Mouse (Mus musculus): ENCODE measurements at regions not wholly inside any gene's neighbourhood (a gene's known extent, or its start where the extent isn't known, plus 50 kb on each side); places are given as distances from the start of the nearest gene placed in this dataset.

DNA sequence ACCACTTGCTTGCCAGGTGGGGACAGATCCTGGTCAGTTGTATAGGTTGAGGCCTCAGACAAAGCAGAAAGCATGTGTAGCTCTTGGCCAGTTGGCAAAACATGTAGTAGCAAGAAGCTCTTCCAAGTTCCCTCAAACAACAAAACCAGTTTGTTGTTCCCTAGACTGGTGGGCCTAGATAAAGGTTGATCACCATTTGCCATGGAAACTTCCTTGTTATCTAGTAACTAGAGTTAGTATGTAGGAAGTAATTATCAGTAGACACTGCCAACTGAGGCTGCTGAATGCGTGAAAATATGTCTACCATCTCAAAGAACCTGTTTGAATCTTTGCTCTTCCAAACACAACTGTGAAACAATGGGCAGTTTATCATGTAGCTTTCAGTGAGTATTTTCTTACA lies 1098.7 kb downstream of the Pcdh18 start:
- H3K36me3 ChIP-seq (ENCODE audit: control insufficient read depth, insufficient read depth, low read length), result no peaks in the 10 kb centered on the region
- no peak overlapping the region for H3K9ac ChIP-seq (ENCODE audit: low read depth, low read length, severe bottlenecking)
- H3K4me1 ChIP-seq (ENCODE audit: control insufficient read depth, insufficient read depth, low read length), result no peaks in the 10 kb centered on the region
- WGBS, result 86% methylated on average over 1 of the region's 1 CpGs
- no peak for TF ChIP-seq POLR2A (IDR thresholded peaks at IDR 0.05; ENCODE audit: borderline replicate concordance, extremely low read depth, insufficient read depth, insufficient read length)
- ATAC-seq (ENCODE audit: low FRiP score, low read depth) (no peak), DNase-seq (ENCODE audit: low spot score) (no peak)
- no peak overlapping the region for H3K27ac ChIP-seq (replicated peaks; ENCODE audit: low read depth, low read length)
- H3K27me3 ChIP-seq (ENCODE audit: control insufficient read depth, insufficient read depth, low read length), result no peaks in the 10 kb centered on the region
- H3K4me3 ChIP-seq (replicated peaks; ENCODE audit: low read length), result no peak overlapping the region
- H3K9me3 ChIP-seq (ENCODE audit: control insufficient read depth, low read length), result no peaks in the 10 kb centered on the region
- no peak overlapping the region for H3K4me2 ChIP-seq (replicated peaks; ENCODE audit: low read depth, low read length, severe bottlenecking)

DNA sequence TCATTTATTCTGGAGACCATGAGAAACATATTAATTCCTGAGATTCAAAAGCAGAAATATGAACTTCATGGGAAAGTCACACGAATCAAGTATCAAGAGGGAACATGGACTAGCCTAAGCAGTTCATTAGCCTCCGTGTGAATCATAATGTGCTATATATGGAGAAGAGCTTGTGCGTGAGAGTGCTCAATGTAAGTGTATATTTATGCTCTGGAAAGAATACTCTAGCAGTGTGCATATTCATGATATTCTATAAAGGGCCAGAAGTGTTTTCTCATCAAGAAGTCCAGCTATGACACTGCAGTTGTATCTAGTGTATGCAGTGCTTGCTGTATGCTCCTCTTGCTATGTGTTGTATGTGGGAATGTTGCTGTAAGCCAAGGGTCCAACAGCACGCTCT lies 1102.0 kb downstream of the Pcdh18 start:
- no peak overlapping the region for H3K9ac ChIP-seq (ENCODE audit: low read depth, low read length, severe bottlenecking)
- no peak for TF ChIP-seq POLR2A (IDR thresholded peaks at IDR 0.05; ENCODE audit: borderline replicate concordance, extremely low read depth, insufficient read depth, insufficient read length)
- no peaks in the 10 kb centered on the region for H3K27me3 ChIP-seq (ENCODE audit: control insufficient read depth, insufficient read depth, low read length)
- H3K4me2 ChIP-seq (replicated peaks; ENCODE audit: low read depth, low read length, severe bottlenecking), result no peak overlapping the region
- H3K27ac ChIP-seq (replicated peaks; ENCODE audit: low read depth, low read length), result no peak overlapping the region
- 83% methylated on average over 4 of the region's 4 CpGs for WGBS
- H3K9me3 ChIP-seq (ENCODE audit: control insufficient read depth, low read length), result no peaks in the 10 kb centered on the region
- no peaks in the 10 kb centered on the region for H3K36me3 ChIP-seq (ENCODE audit: control insufficient read depth, insufficient read depth, low read length)
- no peaks in the 10 kb centered on the region for H3K4me1 ChIP-seq (ENCODE audit: control insufficient read depth, insufficient read depth, low read length)
- ATAC-seq (ENCODE audit: low FRiP score, low read depth) (no peak), DNase-seq (ENCODE audit: low spot score) (no peak)
- H3K4me3 ChIP-seq (replicated peaks; ENCODE audit: low read length), result no peak overlapping the region

DNA sequence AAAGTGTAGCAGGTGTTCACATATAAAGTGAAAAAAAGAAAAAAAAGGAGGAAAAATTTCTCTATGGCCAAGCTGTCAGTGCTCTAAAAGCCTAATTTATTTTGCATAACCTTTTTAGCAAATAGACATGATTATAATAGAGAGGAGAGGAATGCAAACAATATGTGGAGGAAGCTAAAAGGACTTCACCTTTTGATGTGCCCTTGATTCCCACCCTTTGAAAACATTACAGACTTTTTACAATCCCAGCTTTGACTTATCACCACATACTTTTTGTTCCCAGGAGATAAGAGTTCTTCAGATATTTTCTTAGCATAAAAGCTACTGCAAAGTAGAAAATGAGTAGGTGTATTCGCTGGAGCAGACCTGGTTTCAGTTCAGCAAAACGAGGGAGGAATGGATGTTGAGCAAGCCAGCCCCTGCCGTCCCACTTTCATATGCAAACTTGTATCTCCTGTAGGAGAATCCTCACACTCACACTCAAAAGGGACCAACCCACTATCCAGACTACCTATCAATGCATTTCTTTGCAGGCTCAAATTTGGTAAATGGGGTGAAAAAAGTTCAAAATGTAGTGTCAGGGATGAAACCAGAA lies 1125.1 kb downstream of the Pcdh18 start:
- 37% methylated on average over 3 of the region's 3 CpGs for WGBS
- DNase-seq (ENCODE audit: low spot score) (no peak), ATAC-seq (ENCODE audit: low FRiP score, low read depth) (no peak)
- Histone ChIP-seq H3K9ac (ENCODE audit: low read depth, low read length, severe bottlenecking) (no peak overlapping the region), H3K36me3 (ENCODE audit: control insufficient read depth, insufficient read depth, low read length) (no peaks in the 10 kb centered on the region), H3K9me3 (ENCODE audit: control insufficient read depth, low read length) (no peaks in the 10 kb centered on the region), H3K27me3 (ENCODE audit: control insufficient read depth, insufficient read depth, low read length) (no peaks in the 10 kb centered on the region), H3K4me1 (ENCODE audit: control insufficient read depth, insufficient read depth, low read length) (no peaks in the 10 kb centered on the region), H3K4me3 (replicated peaks; ENCODE audit: low read length) (no peak overlapping the region), H3K4me2 (replicated peaks; ENCODE audit: low read depth, low read length, severe bottlenecking) (no peak overlapping the region), H3K27ac (replicated peaks; ENCODE audit: low read depth, low read length) (no peak overlapping the region)
- TF ChIP-seq POLR2A (IDR thresholded peaks at IDR 0.05; ENCODE audit: borderline replicate concordance, extremely low read depth, insufficient read depth, insufficient read length), result no peak

DNA sequence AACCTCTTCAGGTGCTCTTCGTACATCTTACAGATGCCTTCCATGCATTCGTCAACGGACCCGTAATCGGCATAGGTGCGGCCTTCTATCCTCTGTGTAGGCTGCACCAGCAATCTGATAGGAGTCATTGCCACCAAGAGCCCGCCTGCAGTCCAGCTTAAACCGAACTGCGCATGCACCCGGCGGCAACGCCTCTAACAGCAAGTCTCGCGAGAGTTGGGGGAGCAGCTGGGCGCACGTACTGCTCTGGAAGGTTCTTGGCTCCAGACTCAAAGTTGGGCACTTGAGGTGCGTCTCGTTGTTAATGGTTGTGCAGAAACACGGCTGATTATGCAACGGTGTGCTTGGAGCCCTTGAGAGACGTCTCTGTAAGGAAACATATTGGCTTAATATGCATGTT lies 1148.2 kb downstream of the Pcdh18 start:
- Histone ChIP-seq H3K9ac (ENCODE audit: low read depth, low read length, severe bottlenecking) (no peak overlapping the region), H3K4me2 (replicated peaks; ENCODE audit: low read depth, low read length, severe bottlenecking) (no peak overlapping the region), H3K27me3 (ENCODE audit: control insufficient read depth, insufficient read depth, low read length) (no peaks in the 10 kb centered on the region), H3K27ac (replicated peaks; ENCODE audit: low read depth, low read length) (no peak overlapping the region), H3K4me1 (ENCODE audit: control insufficient read depth, insufficient read depth, low read length) (no peaks in the 10 kb centered on the region), H3K36me3 (ENCODE audit: control insufficient read depth, insufficient read depth, low read length) (no peaks in the 10 kb centered on the region), H3K9me3 (ENCODE audit: control insufficient read depth, low read length) (no peaks in the 10 kb centered on the region), H3K4me3 (replicated peaks; ENCODE audit: low read length) (no peak overlapping the region)
- whole genome bisulfite sequencing, result 96% methylated on average over 21 of the region's 21 CpGs
- DNase-seq (ENCODE audit: low spot score) (no peak), ATAC-seq (ENCODE audit: low FRiP score, low read depth) (no peak)
- no peak for TF ChIP-seq POLR2A (IDR thresholded peaks at IDR 0.05; ENCODE audit: borderline replicate concordance, extremely low read depth, insufficient read depth, insufficient read length)

DNA sequence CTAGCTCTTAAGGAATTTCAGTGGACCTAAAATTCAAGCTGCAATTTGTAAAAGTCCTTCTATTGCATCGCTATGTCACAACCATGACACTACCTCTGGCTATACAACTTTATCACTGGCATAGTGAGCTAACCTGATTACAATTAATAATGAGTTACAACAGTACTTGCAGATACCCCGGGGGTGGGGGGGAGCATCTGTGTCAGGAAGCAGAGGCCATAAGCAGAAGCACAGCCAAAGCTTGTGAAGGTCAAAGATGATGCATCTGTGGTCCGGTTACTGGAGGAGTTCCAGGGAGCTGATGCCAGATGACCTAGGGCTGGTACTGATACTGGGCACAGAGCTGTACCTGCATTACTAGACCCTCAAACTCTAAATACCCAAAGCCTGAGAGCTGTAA lies 1152.3 kb downstream of the Pcdh18 start:
- Histone ChIP-seq H3K4me3 (replicated peaks; ENCODE audit: low read length) (no peak overlapping the region), H3K9me3 (ENCODE audit: control insufficient read depth, low read length) (no peaks in the 10 kb centered on the region), H3K27ac (replicated peaks; ENCODE audit: low read depth, low read length) (no peak overlapping the region), H3K27me3 (ENCODE audit: control insufficient read depth, insufficient read depth, low read length) (no peaks in the 10 kb centered on the region), H3K4me2 (replicated peaks; ENCODE audit: low read depth, low read length, severe bottlenecking) (no peak overlapping the region), H3K9ac (ENCODE audit: low read depth, low read length, severe bottlenecking) (no peak overlapping the region), H3K4me1 (ENCODE audit: control insufficient read depth, insufficient read depth, low read length) (no peaks in the 10 kb centered on the region), H3K36me3 (ENCODE audit: control insufficient read depth, insufficient read depth, low read length) (no peaks in the 10 kb centered on the region)
- DNase-seq (ENCODE audit: low spot score), result no peak
- TF ChIP-seq POLR2A (IDR thresholded peaks at IDR 0.05; ENCODE audit: borderline replicate concordance, extremely low read depth, insufficient read depth, insufficient read length), result no peak
- WGBS, result 83% methylated on average over 3 of the region's 3 CpGs
- no peak for ATAC-seq (ENCODE audit: low FRiP score, low read depth)

DNA sequence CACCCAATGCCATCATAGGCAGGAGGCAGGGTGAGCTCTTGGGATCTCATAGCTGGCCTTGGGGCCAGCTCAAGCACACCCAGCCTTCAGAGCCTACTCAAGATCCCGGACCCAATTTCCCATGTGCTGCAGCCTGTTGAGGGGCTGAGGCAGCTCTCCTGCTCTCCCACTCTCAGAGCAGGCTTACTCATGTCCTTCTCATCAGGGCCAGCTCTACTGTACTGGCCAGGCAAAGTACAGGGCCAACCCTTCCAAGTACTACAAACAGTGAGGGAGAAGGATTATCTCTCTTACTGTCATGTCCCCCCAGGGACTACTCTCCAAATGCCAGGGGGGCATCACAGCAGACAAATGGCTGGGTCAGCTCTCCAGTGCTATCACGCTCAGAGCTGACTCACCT lies 1169.8 kb downstream of the Pcdh18 start:
- Histone ChIP-seq H3K36me3 (ENCODE audit: control insufficient read depth, insufficient read depth, low read length) (no peaks in the 10 kb centered on the region), H3K9me3 (ENCODE audit: control insufficient read depth, low read length) (no peaks in the 10 kb centered on the region), H3K4me1 (ENCODE audit: control insufficient read depth, insufficient read depth, low read length) (0 out of 2 replicates have a peak, but pooled peaks cover 4% of the 10 kb centered on the region), H3K27me3 (ENCODE audit: control insufficient read depth, insufficient read depth, low read length) (no peaks in the 10 kb centered on the region), H3K27ac (replicated peaks; ENCODE audit: low read depth, low read length) (no peak overlapping the region), H3K4me2 (replicated peaks; ENCODE audit: low read depth, low read length, severe bottlenecking) (no peak overlapping the region), H3K4me3 (replicated peaks; ENCODE audit: low read length) (no peak overlapping the region), H3K9ac (ENCODE audit: low read depth, low read length, severe bottlenecking) (no peak overlapping the region)
- ATAC-seq (ENCODE audit: low FRiP score, low read depth) (no peak), DNase-seq (ENCODE audit: low spot score) (no peak)
- no peak for TF ChIP-seq POLR2A (IDR thresholded peaks at IDR 0.05; ENCODE audit: borderline replicate concordance, extremely low read depth, insufficient read depth, insufficient read length)
- WGBS, result 88% methylated on average over 2 of the region's 2 CpGs

All from limb, embryonic 14.5 days (tissue).